Mouse (Mus musculus) olfactory bulb, adult 2 months (tissue): ENCODE measurements around the gene Erbin. TPM values are rescaled to one million over a fixed set of nuclear protein-coding genes. Genes with fewer than 3 reads are reported as not detected.

Source experiments
- H3K27ac ChIP-seq: fragments of 200-500 bp; 2 replicates; pipeline ENCODE4 v1.5.1; 2012; ENCODE audit warnings: low read depth, low read length; ENCODE audit not compliant: insufficient read depth
- H3K4me1 ChIP-seq: fragments of 200-500 bp; 2 replicates; pipeline ENCODE4 v1.6.1; 2012; ENCODE audit warnings: low read length; ENCODE audit not compliant: control insufficient read depth, insufficient read depth
- H3K4me3 ChIP-seq: fragments of 200-500 bp; 2 replicates; pipeline ENCODE4 v1.5.1; 2012; ENCODE audit warnings: mild to moderate bottlenecking, low read depth, low read length, moderate library complexity; ENCODE audit not compliant: insufficient read depth
- CTCF ChIP-seq: fragments of 200-500 bp; IDR thresholded peaks from 2 replicates; pipeline ENCODE4 v1.5.1; 2012; ENCODE audit warnings: low read depth, mild to moderate bottlenecking, low read length, moderate library complexity; ENCODE audit not compliant: insufficient read depth
- POLR2A ChIP-seq: fragments of 200-500 bp; IDR thresholded peaks from 2 replicates; pipeline ENCODE4 v1.6.1; 2012; ENCODE audit warnings: mild to moderate bottlenecking, low read depth, low read length, moderate library complexity; ENCODE audit not compliant: insufficient read depth
- WGBS: fragments of 180-500 bp; shearing (Covaris S2); methylation state at CpG from one replicate; pipeline ENCODE4 v1.1.7; 2018; 5-methylcytosine and 5-hydroxymethylcytosine counted together
- polyA plus RNA-seq: library from polyadenylated mRNA; stranded (reverse); fragments of >200 nt; gene quantifications from 2 replicates; pipeline ENCODE4 v1.2.4, GENCODE M21; 2012; ENCODE audit warnings: low replicate concordance; ENCODE audit not compliant: missing spikeins, insufficient read depth, insufficient read length

The Erbin gene
- polyA plus RNA-seq, 1 experiment: not detected

- no peak for TF ChIP-seq POLR2A
- TF ChIP-seq CTCF: no peak
- under 1% methylated on average over 32 of the region's 32 CpGs for WGBS
Measured at GRCm38 (mm10) chr13:103919234-103919955, 919 bp downstream of the Erbin start.

GRCm38 (mm10) chr13:103918432-103918831, 1.9 kb downstream of the Erbin start:
- H3K4me1 ChIP-seq: no peaks in the 10 kb centered on the region
- WGBS: 17% methylated on average over 3 of the region's 3 CpGs
- TF ChIP-seq POLR2A (no peak), CTCF (no peak)
- no peak overlapping the region for H3K27ac ChIP-seq
- no peak overlapping the region for H3K4me3 ChIP-seq

More at GRCm38 (mm10) chr13:103919234-103919955, 919 bp downstream of the Erbin start:
- Histone ChIP-seq H3K4me3 (peak overlapping the region; percentile 81), H3K4me1 (no peaks in the 10 kb centered on the region), H3K27ac (peak overlapping the region; percentile 90; the same call in 1 of the 2 replicates)

- Histone ChIP-seq H3K27ac (no peak overlapping the region), H3K4me1 (no peaks in the 10 kb centered on the region), H3K4me3 (no peak overlapping the region)
- no peak for TF ChIP-seq CTCF
- TF ChIP-seq POLR2A: no peak
- 63% methylated on average over 4 of the region's 4 CpGs for WGBS
Measured at GRCm38 (mm10) chr13:103914114-103914736, 6.1 kb downstream of the Erbin start.

GRCm38 (mm10) chr13:103912351-103912750, 8.0 kb downstream of the Erbin start:
- no peak for TF ChIP-seq CTCF
- no peak for TF ChIP-seq POLR2A
- H3K4me3 ChIP-seq: no peak overlapping the region
- H3K27ac ChIP-seq: no peak overlapping the region
- no peaks in the 10 kb centered on the region for H3K4me1 ChIP-seq
- WGBS: 62% methylated on average over 3 of the region's 3 CpGs

GRCm38 (mm10) chr13:103910598-103910997, 9.7 kb downstream of the Erbin start:
- H3K27ac ChIP-seq: no peak overlapping the region
- TF ChIP-seq CTCF (no peak), POLR2A (no peak)
- H3K4me1 ChIP-seq: no peaks in the 10 kb centered on the region
- no peak overlapping the region for H3K4me3 ChIP-seq
- WGBS: 83% methylated on average over 1 of the region's 1 CpGs

GRCm38 (mm10) chr13:103909894-103910293, 10.4 kb downstream of the Erbin start:
- Histone ChIP-seq H3K4me1 (no peaks in the 10 kb centered on the region), H3K27ac (no peak overlapping the region), H3K4me3 (no peak overlapping the region)
- 76% methylated on average over 3 of the region's 3 CpGs for WGBS
- no peak for TF ChIP-seq CTCF
- TF ChIP-seq POLR2A: no peak

GRCm38 (mm10) chr13:103900015-103900414, 20.3 kb downstream of the Erbin start:
- Histone ChIP-seq H3K27ac (no peak overlapping the region), H3K4me3 (no peak overlapping the region)
- 81% methylated on average over 1 of the region's 1 CpGs for WGBS

GRCm38 (mm10) chr13:103897606-103898005, 22.7 kb downstream of the Erbin start:
- TF ChIP-seq CTCF (no peak), POLR2A (no peak)
- Histone ChIP-seq H3K4me1 (no peaks in the 10 kb centered on the region), H3K27ac (no peak overlapping the region), H3K4me3 (no peak overlapping the region)
- 83% methylated on average over 4 of the region's 4 CpGs for WGBS

More at GRCm38 (mm10) chr13:103900015-103900414, 20.3 kb downstream of the Erbin start:
- no peaks in the 10 kb centered on the region for H3K4me1 ChIP-seq
- TF ChIP-seq POLR2A (no peak), CTCF (no peak)

GRCm38 (mm10) chr13:103893065-103893464, 27.2 kb downstream of the Erbin start:
- Histone ChIP-seq H3K4me3 (no peak overlapping the region), H3K4me1 (peaks cover 3% of the 10 kb centered on the region), H3K27ac (no peak overlapping the region)
- no peak for TF ChIP-seq CTCF
- no peak for TF ChIP-seq POLR2A
- 91% methylated on average over 5 of the region's 5 CpGs for WGBS

- Histone ChIP-seq H3K27ac (no peak overlapping the region), H3K4me1 (peaks cover 3% of the 10 kb centered on the region), H3K4me3 (no peak overlapping the region)
- 24% methylated on average over 3 of the region's 3 CpGs for WGBS
- TF ChIP-seq POLR2A (no peak), CTCF (no peak)
Measured at GRCm38 (mm10) chr13:103890038-103890437, 30.3 kb downstream of the Erbin start.
